ENCODE assay signal across 9 mouse cellular contexts in the genomic region with DNA sequence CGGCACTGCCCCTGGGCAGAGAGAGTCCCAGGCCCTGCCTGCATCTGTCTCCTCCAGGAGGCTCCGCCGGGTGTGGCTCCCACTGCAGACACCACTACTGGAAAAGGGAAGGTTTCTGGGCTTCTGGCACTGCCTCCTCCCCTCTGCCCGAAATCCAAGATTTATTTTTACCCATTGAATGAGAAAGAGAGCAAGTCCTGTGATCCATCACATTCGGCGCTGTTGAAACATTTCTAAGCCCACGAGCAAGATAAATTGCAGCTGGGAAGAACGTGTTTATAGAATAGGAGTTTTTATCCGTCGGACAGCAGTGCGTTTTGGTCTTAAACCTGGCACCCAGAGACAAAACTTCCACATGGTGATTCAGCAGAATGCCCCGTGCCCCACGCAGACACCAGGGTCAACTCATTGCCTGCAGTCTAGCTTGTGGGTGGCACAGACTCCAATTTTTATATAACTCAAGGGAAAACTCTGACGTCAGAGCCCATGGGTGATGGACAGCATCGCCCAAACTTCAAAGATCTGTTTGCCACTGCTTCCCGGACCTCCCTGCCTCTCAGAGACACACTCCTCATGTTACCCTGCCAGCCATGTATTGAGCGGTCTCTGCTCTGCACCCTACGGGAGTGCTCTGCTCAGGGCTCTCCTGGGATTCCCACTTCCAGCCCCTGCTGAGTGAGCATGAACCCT.
A peak's percentile ranks its signal among the peaks of the same experiment; 100 is the strongest.
DNase-seq lines count a peak whose midpoint lies in the region; ATAC-seq and TF ChIP-seq lines count a peak whose summit lies in the region.
"Had no signal": no experiment of that assay in that cellular context is flagged by ENCODE, and none has a peak within 500 bp of the region (broad histone marks: within the 10 kb centered on the region; RNA-seq: fewer than 3 reads in every experiment).

No protein-coding gene starts in this region.

- TF ChIP-seq EP300 in heart, postnatal 0 days (IDR thresholded peaks at IDR 0.05; ENCODE audit: low read depth): no peak

- no peaks in the 10 kb centered on the region for H3K9me3 ChIP-seq in kidney, embryonic 14.5 days (ENCODE audit: control insufficient read depth, low read length)
- H3K9me3 ChIP-seq in heart, postnatal 0 days (replicated peaks; ENCODE audit: control insufficient read depth, low read length): no peaks in the 10 kb centered on the region
- H3K9me3 ChIP-seq in midbrain, postnatal 0 days (ENCODE audit: low read length): no peaks in the 10 kb centered on the region
- H3K9me3 ChIP-seq: forebrain, embryonic 13.5 days; hindbrain, embryonic 15.5 days had no signal

- no peaks in the 10 kb centered on the region for H3K27me3 ChIP-seq in kidney, embryonic 14.5 days (ENCODE audit: control insufficient read depth, insufficient read depth, low read length)
- no peaks in the 10 kb centered on the region for H3K27me3 ChIP-seq in heart, postnatal 0 days (ENCODE audit: control insufficient read depth, insufficient read depth, low read length)
- H3K27me3 ChIP-seq in midbrain, postnatal 0 days (ENCODE audit: insufficient read depth, low read length): no peaks in the 10 kb centered on the region
- H3K27me3 ChIP-seq: forebrain, embryonic 13.5 days; hindbrain, embryonic 15.5 days had no signal

- H3K27ac ChIP-seq in kidney, embryonic 14.5 days (ENCODE audit: low read depth, low read length): peak overlapping the region; percentile 55; the same call in 1 of the 2 replicates
- H3K27ac ChIP-seq in heart, postnatal 0 days (ENCODE audit: low read depth): peak overlapping the region; percentile 76
- no peak overlapping the region for H3K27ac ChIP-seq in midbrain, postnatal 0 days (ENCODE audit: low read depth, low read length)
- H3K27ac ChIP-seq: forebrain, embryonic 13.5 days; hindbrain, embryonic 15.5 days had no signal

- peak; percentile 50; the same call in 1 of the 2 replicates for ATAC-seq in kidney, embryonic 14.5 days (ENCODE audit: low FRiP score, low TSS enrichment)
- no peak; the same call in 1 of the 2 replicates for ATAC-seq in heart, postnatal 0 days (ENCODE audit: insufficient read depth, low read depth)
- no peak for ATAC-seq in midbrain, postnatal 0 days (ENCODE audit: low FRiP score)
- ATAC-seq: forebrain, embryonic 13.5 days had no signal

- intact Hi-C loops in left cerebral cortex, postnatal 4 days (cut with DNase I): no loop called here

- peaks cover 3% of the 10 kb centered on the region; the same call in 1 of the 2 replicates for H3K36me3 ChIP-seq in kidney, embryonic 14.5 days (ENCODE audit: control insufficient read depth, insufficient read depth, low read length)
- H3K36me3 ChIP-seq in heart, postnatal 0 days (replicated peaks; ENCODE audit: control insufficient read depth, insufficient read depth, low read length): 0 out of 2 replicates have a peak, but pooled peaks cover 19% of the 10 kb centered on the region
- no peaks in the 10 kb centered on the region for H3K36me3 ChIP-seq in midbrain, postnatal 0 days (ENCODE audit: insufficient read depth, low read length)
- H3K36me3 ChIP-seq: hindbrain, embryonic 15.5 days had no signal

- no peak overlapping the region for H3K4me3 ChIP-seq in kidney, embryonic 14.5 days (ENCODE audit: low read length)
- no peak overlapping the region for H3K4me3 ChIP-seq in heart, postnatal 0 days (ENCODE audit: low read depth, low read length)
- H3K4me3 ChIP-seq in midbrain, postnatal 0 days (ENCODE audit: low read depth, low read length): no peak overlapping the region
- H3K4me3 ChIP-seq: forebrain, embryonic 13.5 days; hindbrain, embryonic 15.5 days had no signal

- WGBS in kidney, embryonic 14.5 days: 37% methylated on average over 18 of the region's 18 CpGs
- 40% methylated on average over 18 of the region's 18 CpGs for WGBS in heart, postnatal 0 days
- 78% methylated on average over 18 of the region's 18 CpGs for WGBS in midbrain, postnatal 0 days

- no peak overlapping the region for H3K9ac ChIP-seq in kidney, embryonic 14.5 days (ENCODE audit: low read depth, low read length)
- H3K9ac ChIP-seq in heart, postnatal 0 days (replicated peaks; ENCODE audit: low read depth, low read length): peak overlapping the region; percentile 23; the same call in 1 of the 2 replicates
- no peak overlapping the region for H3K9ac ChIP-seq in midbrain, postnatal 0 days (replicated peaks; ENCODE audit: low read length, poor library complexity, severe bottlenecking)
- H3K9ac ChIP-seq: forebrain, embryonic 13.5 days; hindbrain, embryonic 15.5 days had no signal

- H3K4me1 ChIP-seq in kidney, embryonic 14.5 days (ENCODE audit: control insufficient read depth, insufficient read depth, low read length): peaks cover 11% of the 10 kb centered on the region
- peaks cover 59% of the 10 kb centered on the region for H3K4me1 ChIP-seq in heart, postnatal 0 days (ENCODE audit: control insufficient read depth, insufficient read depth)
- no peaks in the 10 kb centered on the region for H3K4me1 ChIP-seq in midbrain, postnatal 0 days (ENCODE audit: insufficient read depth, low read length)
- H3K4me1 ChIP-seq: forebrain, embryonic 13.5 days; hindbrain, embryonic 15.5 days had no signal

- H3K4me2 ChIP-seq in kidney, embryonic 14.5 days (replicated peaks; ENCODE audit: low read depth, low read length): 0 out of 2 replicates have a peak overlapping the region, but pooled peaks have one; percentile 5
- 0 out of 2 replicates have a peak overlapping the region, but pooled peaks have one; percentile 11 for H3K4me2 ChIP-seq in heart, postnatal 0 days (ENCODE audit: low read depth, low read length)
- H3K4me2 ChIP-seq in midbrain, postnatal 0 days (ENCODE audit: low read depth, low read length, poor library complexity, severe bottlenecking): no peak overlapping the region
- H3K4me2 ChIP-seq: forebrain, embryonic 13.5 days; hindbrain, embryonic 15.5 days had no signal

- TF ChIP-seq CTCF in heart, postnatal 0 days (IDR thresholded peaks at IDR 0.05; ENCODE audit: low read depth): no peak
- no peak for TF ChIP-seq CTCF in midbrain, postnatal 0 days (IDR thresholded peaks at IDR 0.05)

- no peak for DNase-seq in kidney, postnatal 4 days
- DNase-seq in NIH3T3 (ENCODE audit: low read depth): peak; percentile 86
- DNase-seq in adrenal gland, postnatal 14 days: peak; percentile 80
- no peak for DNase-seq in heart, postnatal 0 days (ENCODE audit: low spot score)
- no peak for DNase-seq in left cerebral cortex, postnatal 4 days
- no peak for DNase-seq in midbrain, postnatal 0 days (ENCODE audit: low spot score)

Comparison
In these comparisons a context has a peak if more than half of its experiments do, and no peak if none do; other contexts are left out.
1. DNase-seq: peak in NIH3T3 (single experiment) and adrenal gland, postnatal 14 days (single experiment); none in kidney, postnatal 4 days (0 of 2), heart, postnatal 0 days (single experiment), left cerebral cortex, postnatal 4 days (single experiment) and midbrain, postnatal 0 days (single experiment).